Mouse (Mus musculus): ENCODE data around the gene Ctf1.
"Not testable (repeated sequence)": the region's sequence is repeated elsewhere in the genome, so short reads cannot be mapped to it uniquely, and the experiment has no call there.

The Ctf1 gene

GRCm38 (mm10) chr7:127727898-127728297 is 15.4 kb downstream of the Ctf1 start:
- no peak for DNase-seq (ENCODE audit: inconsistent age in 2 of 2, low spot score in 1 of 2)

GRCm38 (mm10) chr7:127730170-127730569 is 17.6 kb downstream of the Ctf1 start:
- DNase-seq (ENCODE audit: inconsistent age in 2 of 2, low spot score in 1 of 2), result no peak

GRCm38 (mm10) chr7:127732066-127732465 is 19.5 kb downstream of the Ctf1 start, which contains the start of gene Ctf2:
Ctf2 (minus strand) TSS chr7:127732166.
- DNase-seq (ENCODE audit: inconsistent age in 2 of 2, low spot score in 1 of 2), result not testable (repeated sequence)

- DNase-seq (ENCODE audit: inconsistent age in 2 of 2, low spot score in 1 of 2), result peak; percentile 78 to 93
These were observed 32.0 kb downstream of the Ctf1 start, which contains the start of gene Fbxl19 for GRCm38 (mm10) chr7:127744366-127745045. Fbxl19 (plus strand) TSS chr7:127744543.

GRCm38 (mm10) chr7:127745251-127745651 is 32.7 kb downstream of the Ctf1 start:
- DNase-seq (ENCODE audit: inconsistent age in 2 of 2, low spot score in 1 of 2), result peak; percentile 95 to 98

GRCm38 (mm10) chr7:127745652-127746493 is 33.3 kb downstream of the Ctf1 start:
- DNase-seq (ENCODE audit: inconsistent age in 2 of 2, low spot score in 1 of 2), result peak; percentile 98 to 99

GRCm38 (mm10) chr7:127746494-127747491 is 34.3 kb downstream of the Ctf1 start:
- DNase-seq (ENCODE audit: inconsistent age in 2 of 2, low spot score in 1 of 2), result peak; percentile 71 to 78

- no peak for DNase-seq (ENCODE audit: inconsistent age in 2 of 2, low spot score in 1 of 2)
These were observed 35.2 kb downstream of the Ctf1 start for GRCm38 (mm10) chr7:127747559-127748234.

GRCm38 (mm10) chr7:127748235-127748560 is 35.7 kb downstream of the Ctf1 start:
- DNase-seq (ENCODE audit: inconsistent age in 2 of 2, low spot score in 1 of 2), result peak in 1 of 2 experiments; percentile 42

- no peak for DNase-seq (ENCODE audit: inconsistent age in 2 of 2, low spot score in 1 of 2)
These were observed 37.9 kb downstream of the Ctf1 start for GRCm38 (mm10) chr7:127750131-127751127.

- no peak for DNase-seq (ENCODE audit: inconsistent age in 2 of 2, low spot score in 1 of 2)
These were observed 39.1 kb downstream of the Ctf1 start for GRCm38 (mm10) chr7:127751619-127752018.

GRCm38 (mm10) chr7:127752069-127752468 is 39.5 kb downstream of the Ctf1 start:
- peak in 1 of 2 experiments; percentile 25 for DNase-seq (ENCODE audit: inconsistent age in 2 of 2, low spot score in 1 of 2)

- no peak for DNase-seq (ENCODE audit: inconsistent age in 2 of 2, low spot score in 1 of 2)
These were observed 40.6 kb downstream of the Ctf1 start for GRCm38 (mm10) chr7:127753158-127753557.

GRCm38 (mm10) chr7:127753741-127754140 is 41.2 kb downstream of the Ctf1 start:
- DNase-seq (ENCODE audit: inconsistent age in 2 of 2, low spot score in 1 of 2), result no peak

GRCm38 (mm10) chr7:127759716-127760115 is 47.2 kb downstream of the Ctf1 start:
- DNase-seq (ENCODE audit: inconsistent age in 2 of 2, low spot score in 1 of 2), result no peak

GRCm38 (mm10) chr7:127760478-127760877 is 47.9 kb downstream of the Ctf1 start:
- DNase-seq (ENCODE audit: inconsistent age in 2 of 2, low spot score in 1 of 2), result no peak

GRCm38 (mm10) chr7:127761026-127761425 is 48.5 kb downstream of the Ctf1 start:
- DNase-seq (ENCODE audit: inconsistent age in 2 of 2, low spot score in 1 of 2), result peak; percentile 74 to 91

GRCm38 (mm10) chr7:127763642-127764041 is 51.1 kb downstream of the Ctf1 start:
- no peak for DNase-seq (ENCODE audit: inconsistent age in 2 of 2, low spot score in 1 of 2)

- DNase-seq (ENCODE audit: inconsistent age in 2 of 2, low spot score in 1 of 2), result peak in 1 of 2 experiments; percentile 51
These were observed 53.2 kb downstream of the Ctf1 start for GRCm38 (mm10) chr7:127765756-127766155.

Measured in adrenal gland, adult (tissue).